Comparison of ENCODE assay signal across 20 mouse cellular contexts in the genomic region with DNA sequence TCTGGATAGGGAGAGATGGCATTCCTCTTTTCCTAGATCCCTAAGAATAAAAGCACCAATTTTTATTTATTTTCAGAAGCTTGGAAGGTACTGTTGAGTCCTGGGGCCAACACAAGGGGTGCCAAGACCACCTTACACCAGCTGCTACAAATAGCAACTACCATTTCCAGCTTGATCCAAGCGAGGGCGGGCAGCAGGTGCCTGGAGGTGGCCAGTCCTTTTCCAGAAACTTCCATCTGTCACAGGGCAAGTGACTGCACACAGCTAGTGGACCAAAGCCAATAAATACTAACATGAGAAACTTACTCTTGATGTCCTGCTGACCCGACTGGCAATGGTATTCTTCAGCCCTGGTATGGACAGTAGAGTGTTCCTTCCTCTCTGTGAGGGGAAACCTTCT.
DNase-seq lines count a peak whose midpoint lies in the region; ATAC-seq and TF ChIP-seq lines count a peak whose summit lies in the region.
"Had no signal": no experiment of that assay in that cellular context is flagged by ENCODE, and none has a peak within 500 bp of the region (broad histone marks: within the 10 kb centered on the region; RNA-seq: fewer than 3 reads in every experiment).

No protein-coding gene starts in this region.

- H3K4me3 ChIP-seq in hindbrain, postnatal 0 days (ENCODE audit: low read length), result no peak overlapping the region
- no peak overlapping the region for H3K4me3 ChIP-seq in hindbrain, embryonic 14.5 days (replicated peaks; ENCODE audit: low read length)
- no peak overlapping the region for H3K4me3 ChIP-seq in midbrain, postnatal 0 days (ENCODE audit: low read depth, low read length)
- H3K4me3 ChIP-seq in midbrain, embryonic 13.5 days (replicated peaks), result no peak overlapping the region
- H3K4me3 ChIP-seq: embryonic facial prominence, embryonic 12.5 days; heart, embryonic 10.5 days; hindbrain, embryonic 12.5 days had no signal

- H3K27ac ChIP-seq in hindbrain, postnatal 0 days, result no peak overlapping the region
- no peak overlapping the region for H3K27ac ChIP-seq in hindbrain, embryonic 14.5 days
- no peak overlapping the region for H3K27ac ChIP-seq in midbrain, postnatal 0 days (ENCODE audit: low read depth, low read length)
- no peak overlapping the region for H3K27ac ChIP-seq in midbrain, embryonic 13.5 days
- H3K27ac ChIP-seq: embryonic facial prominence, embryonic 12.5 days; heart, embryonic 10.5 days; hindbrain, embryonic 12.5 days had no signal

- H3K4me1 ChIP-seq in hindbrain, postnatal 0 days (ENCODE audit: insufficient read depth, low read length), result 0 out of 2 replicates have a peak, but pooled peaks cover 3% of the 10 kb centered on the region
- H3K4me1 ChIP-seq in hindbrain, embryonic 14.5 days (replicated peaks; ENCODE audit: control insufficient read depth, insufficient read depth, low read length), result no peaks in the 10 kb centered on the region
- no peaks in the 10 kb centered on the region for H3K4me1 ChIP-seq in midbrain, postnatal 0 days (ENCODE audit: insufficient read depth, low read length)
- H3K4me1 ChIP-seq in midbrain, embryonic 13.5 days (replicated peaks), result peaks cover 6% of the 10 kb centered on the region

- WGBS in hindbrain, postnatal 0 days, result 75% methylated on average over 3 of the region's 3 CpGs
- 87% methylated on average over 3 of the region's 3 CpGs for WGBS in hindbrain, embryonic 14.5 days
- 87% methylated on average over 3 of the region's 3 CpGs for WGBS in midbrain, postnatal 0 days
- WGBS in midbrain, embryonic 13.5 days, result 91% methylated on average over 3 of the region's 3 CpGs

- H3K4me2 ChIP-seq in hindbrain, postnatal 0 days (ENCODE audit: low read depth, low read length), result no peak overlapping the region
- no peak overlapping the region for H3K4me2 ChIP-seq in hindbrain, embryonic 14.5 days (replicated peaks)
- H3K4me2 ChIP-seq in midbrain, postnatal 0 days (ENCODE audit: low read depth, low read length, poor library complexity, severe bottlenecking), result no peak overlapping the region
- no peak overlapping the region for H3K4me2 ChIP-seq in midbrain, embryonic 13.5 days (replicated peaks)
- H3K4me2 ChIP-seq: embryonic facial prominence, embryonic 12.5 days; hindbrain, embryonic 12.5 days had no signal

- DNase-seq in hindbrain, postnatal 0 days (ENCODE audit: low spot score), result peak; percentile 21
- DNase-seq in hindbrain, embryonic 14.5 days (ENCODE audit: low spot score), result no peak
- DNase-seq in midbrain, postnatal 0 days (ENCODE audit: low spot score), result peak; percentile 25
- peak; percentile 64 for DNase-seq in cerebellum, adult 9-11 months
- DNase-seq in cerebellum, postnatal 36 days, result peak; percentile 34 to 44
- no peak for DNase-seq in thymus, postnatal 10 days (ENCODE audit: low spot score in 2 of 2)
- no peak for DNase-seq in urinary bladder, postnatal 36 days (ENCODE audit: low spot score in 2 of 2)
- DNase-seq: adrenal gland, adult 2 months; adrenal gland, postnatal 25 days; embryo, embryonic 11 days; gastrocnemius, postnatal 10 days; heart, adult 18-20 months; heart, postnatal 10 days; heart, postnatal 4 days had no signal

- H3K9me3 ChIP-seq in hindbrain, postnatal 0 days (ENCODE audit: low read length), result no peaks in the 10 kb centered on the region
- H3K9me3 ChIP-seq in hindbrain, embryonic 14.5 days (ENCODE audit: control insufficient read depth, low read length), result no peaks in the 10 kb centered on the region
- H3K9me3 ChIP-seq in midbrain, postnatal 0 days (ENCODE audit: low read length), result no peaks in the 10 kb centered on the region
- no peaks in the 10 kb centered on the region for H3K9me3 ChIP-seq in midbrain, embryonic 13.5 days
- H3K9me3 ChIP-seq: embryonic facial prominence, embryonic 12.5 days; heart, embryonic 10.5 days; hindbrain, embryonic 12.5 days had no signal

- no peaks in the 10 kb centered on the region for H3K27me3 ChIP-seq in hindbrain, postnatal 0 days (ENCODE audit: insufficient read depth, low read length)
- no peaks in the 10 kb centered on the region for H3K27me3 ChIP-seq in hindbrain, embryonic 14.5 days (ENCODE audit: control insufficient read depth, insufficient read depth, low read length)
- no peaks in the 10 kb centered on the region for H3K27me3 ChIP-seq in midbrain, postnatal 0 days (ENCODE audit: insufficient read depth, low read length)
- no peaks in the 10 kb centered on the region for H3K27me3 ChIP-seq in midbrain, embryonic 13.5 days
- H3K27me3 ChIP-seq: embryonic facial prominence, embryonic 12.5 days; hindbrain, embryonic 12.5 days had no signal

- H3K9ac ChIP-seq in hindbrain, postnatal 0 days (replicated peaks; ENCODE audit: low read length), result no peak overlapping the region
- no peak overlapping the region for H3K9ac ChIP-seq in hindbrain, embryonic 14.5 days
- H3K9ac ChIP-seq in midbrain, postnatal 0 days (replicated peaks; ENCODE audit: low read length, poor library complexity, severe bottlenecking), result no peak overlapping the region
- no peak overlapping the region for H3K9ac ChIP-seq in midbrain, embryonic 13.5 days (replicated peaks)
- H3K9ac ChIP-seq: embryonic facial prominence, embryonic 12.5 days; hindbrain, embryonic 12.5 days had no signal

- H3K36me3 ChIP-seq in hindbrain, postnatal 0 days (ENCODE audit: insufficient read depth, low read length), result no peaks in the 10 kb centered on the region
- no peaks in the 10 kb centered on the region for H3K36me3 ChIP-seq in hindbrain, embryonic 14.5 days (replicated peaks; ENCODE audit: control insufficient read depth, insufficient read depth)
- H3K36me3 ChIP-seq in midbrain, postnatal 0 days (ENCODE audit: insufficient read depth, low read length), result no peaks in the 10 kb centered on the region
- no peaks in the 10 kb centered on the region for H3K36me3 ChIP-seq in midbrain, embryonic 13.5 days
- H3K36me3 ChIP-seq: embryonic facial prominence, embryonic 12.5 days; heart, embryonic 10.5 days; hindbrain, embryonic 12.5 days had no signal

- no peak for ATAC-seq in hindbrain, postnatal 0 days
- no peak for ATAC-seq in hindbrain, embryonic 14.5 days (ENCODE audit: low FRiP score)
- ATAC-seq in midbrain, postnatal 0 days (ENCODE audit: low FRiP score), result no peak
- no peak for ATAC-seq in midbrain, embryonic 13.5 days
- ATAC-seq: forebrain, embryonic 16.5 days; intestine, embryonic 16.5 days had no signal

- TF ChIP-seq CTCF in hindbrain, postnatal 0 days (IDR thresholded peaks at IDR 0.05; ENCODE audit: low read depth), result no peak
- no peak for TF ChIP-seq CTCF in midbrain, postnatal 0 days (IDR thresholded peaks at IDR 0.05)

Comparison
In these comparisons a context has a peak if more than half of its experiments do, and no peak if none do; other contexts are left out.
1. DNase-seq: peak in hindbrain, postnatal 0 days (single experiment), midbrain, postnatal 0 days (single experiment), cerebellum, adult 9-11 months (single experiment) and cerebellum, postnatal 36 days (2 of 2); none in hindbrain, embryonic 14.5 days (single experiment), thymus, postnatal 10 days (0 of 2) and urinary bladder, postnatal 36 days (0 of 2).